Mouse (Mus musculus) layer of hippocampus, postnatal 25 days (tissue): ENCODE data around the gene Ccdc170. TPM values are rescaled to one million over a fixed set of nuclear protein-coding genes. Genes with fewer than 3 reads are reported as not detected.
"Not testable (repeated sequence)": the region's sequence is repeated elsewhere in the genome, so short reads cannot be mapped to it uniquely, and the experiment has no call there.

Experiments used
- DNase-seq, 2 experiments: peaks; one replicate each; pipeline ENCODE4 v3.0.0; 2022; ENCODE audit warnings: mixed read lengths in 2 of 2, low spot score in 1 of 2; ENCODE audit errors: extremely low spot score in 1 of 2
- total RNA-seq, 2 experiments: library from RNA; stranded (reverse); gene quantifications; 2 replicates each; pipeline ENCODE4 v1.2.3; 2021

The Ccdc170 gene
- total RNA-seq, 2 experiments from 2014 or later = 0.32 to 1.3 TPM

DNA sequence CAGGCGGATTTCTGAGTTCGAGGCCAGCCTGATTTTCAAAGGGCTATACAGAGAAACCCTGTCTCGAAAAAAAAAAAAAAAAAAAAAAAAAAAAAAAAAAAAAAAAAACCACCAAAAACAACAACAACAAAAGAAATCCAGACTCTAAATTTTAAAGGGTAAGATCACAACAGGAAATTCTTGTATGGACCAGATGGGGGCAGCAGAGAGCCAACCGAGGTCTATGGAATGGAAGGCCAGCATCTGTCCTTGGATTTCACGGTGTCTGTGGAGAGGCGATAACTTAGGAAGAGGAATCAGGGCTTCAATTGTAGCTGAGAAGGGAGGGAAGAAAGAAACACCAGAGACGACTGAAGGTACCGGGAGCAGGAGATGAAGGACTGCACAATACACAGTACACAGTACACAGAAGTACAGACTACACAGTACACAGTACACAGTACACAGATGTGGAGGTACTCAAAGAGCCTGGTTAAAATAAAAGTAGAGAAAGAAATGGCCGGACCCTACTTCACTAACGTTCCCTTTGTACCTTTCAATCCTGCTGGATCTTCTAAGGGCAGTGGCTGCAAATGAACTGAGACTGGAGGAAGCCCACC, 116.0 kb downstream of the Ccdc170 start:
- DNase-seq = peak; percentile 32 to 69

DNA sequence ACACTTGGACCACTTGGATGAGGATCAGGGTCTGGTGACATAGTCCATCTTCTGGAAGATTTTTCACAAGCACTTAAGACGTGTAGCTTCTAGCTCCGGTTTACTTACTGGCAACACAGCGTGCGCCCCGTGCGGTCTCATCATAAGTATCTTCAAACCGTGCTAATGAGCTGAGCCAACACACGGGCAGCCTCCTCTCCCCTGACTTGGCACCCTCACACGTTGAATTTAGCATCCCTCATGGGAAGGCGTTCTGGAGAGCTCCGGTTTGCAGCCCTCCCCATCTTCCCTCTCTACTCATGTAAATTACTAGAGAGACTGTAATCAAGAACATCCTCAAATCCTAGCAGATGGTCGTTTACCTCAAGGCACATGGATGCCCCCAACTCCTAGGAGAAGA, 116.6 kb downstream of the Ccdc170 start:
- no peak for DNase-seq

- no peak for DNase-seq
Measured at GRCm38 (mm10) chr10:4599591-4599990, 117.3 kb downstream of the Ccdc170 start.

- DNase-seq = no peak
Measured at GRCm38 (mm10) chr10:4600796-4601474, 118.6 kb downstream of the Ccdc170 start.

DNA sequence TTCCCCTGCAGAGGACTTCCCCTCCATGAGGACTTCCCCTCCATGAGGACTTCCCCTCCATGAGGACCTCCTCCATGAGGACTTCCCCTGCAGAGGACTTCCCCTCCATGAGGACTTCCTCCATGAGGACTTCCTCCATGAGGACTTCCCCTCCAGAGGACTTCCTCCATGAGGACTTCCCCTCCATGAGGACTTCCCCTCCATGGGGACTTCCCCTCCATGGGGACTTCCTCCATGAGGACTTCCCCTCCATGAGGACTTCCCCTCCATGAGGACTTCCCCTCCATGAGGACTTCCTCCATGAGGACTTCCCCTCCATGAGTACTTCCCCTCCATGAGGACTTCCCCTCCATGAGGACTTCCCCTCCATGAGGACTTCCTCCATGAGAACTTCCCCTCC, 119.3 kb downstream of the Ccdc170 start:
- DNase-seq = not testable (repeated sequence)

DNA sequence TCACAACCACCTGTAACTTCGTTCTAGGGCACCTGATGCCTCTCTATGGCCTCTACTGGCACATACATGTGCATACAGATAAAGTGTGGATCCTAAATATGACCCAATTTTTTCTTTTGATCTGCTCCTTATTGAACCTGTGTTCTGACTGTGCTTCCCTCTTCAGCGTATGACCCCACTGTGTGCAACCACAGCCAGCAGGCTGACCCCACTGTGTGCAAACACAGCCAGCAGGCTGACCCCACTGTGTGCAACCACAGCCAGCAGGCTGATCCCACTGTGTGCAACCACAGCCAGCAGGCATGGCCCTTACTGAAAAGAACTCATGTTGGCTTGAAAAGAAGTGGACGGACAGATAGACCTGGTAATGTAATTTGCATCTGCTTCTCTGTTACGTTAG, 120.2 kb downstream of the Ccdc170 start:
- DNase-seq = no peak

DNA sequence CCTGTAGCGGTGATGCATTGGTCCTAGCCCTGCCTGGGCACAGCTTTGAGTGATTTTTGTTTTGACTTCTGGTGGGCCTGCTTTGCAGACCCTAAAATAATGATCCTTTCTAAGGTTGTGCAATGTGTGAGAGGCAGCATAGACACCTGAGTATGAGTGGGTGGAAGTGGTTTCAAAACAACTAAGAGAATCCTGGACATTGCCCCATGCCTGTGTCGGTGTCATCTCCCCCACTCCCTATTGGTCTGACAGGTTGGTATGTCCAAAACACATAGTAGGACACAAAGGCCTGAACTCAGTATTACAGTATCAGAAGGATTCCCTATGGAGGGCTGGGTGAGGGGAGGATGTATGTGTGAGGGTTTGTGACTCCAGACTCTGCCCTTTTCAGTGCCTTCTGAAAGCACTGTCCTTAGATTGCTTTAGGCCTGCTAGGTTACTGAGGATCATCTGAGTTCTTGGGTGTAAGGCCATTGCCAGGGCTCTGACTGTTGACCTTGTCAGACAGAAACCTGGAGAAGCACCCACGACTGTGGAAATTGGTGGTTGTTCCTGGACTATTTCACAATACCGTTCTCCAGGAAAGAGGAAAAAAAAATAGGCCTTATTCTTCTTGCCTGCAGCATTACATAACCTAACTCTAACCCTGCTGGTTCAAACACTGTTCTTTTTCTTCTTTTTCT, 122.4 kb downstream of the Ccdc170 start:
- DNase-seq = no peak

GRCm38 (mm10) chr10:4610234-4610633, 127.9 kb downstream of the Ccdc170 start:
- DNase-seq = no peak

- no peak for DNase-seq
Measured at GRCm38 (mm10) chr10:4611386-4612155, 129.3 kb downstream of the Ccdc170 start, which contains the start of gene Esr1. Gene Esr1 (plus strand): TSS chr10:4611593.

Other genes with a start within 250 kb of the Ccdc170 start
- gene Akap12, start 216.1 kb upstream of the Ccdc170 start, total RNA-seq = 10 to 100 TPM; 10.8 to 11.6 TPM
- 10 to 100 TPM; 11.4 to 12.1 TPM for gene Zbtb2, start 94.4 kb upstream of the Ccdc170 start, total RNA-seq
- 10 to 100 TPM; 30.1 to 43.7 TPM for gene Rmnd1, start 50.1 kb upstream of the Ccdc170 start, total RNA-seq
- gene Armt1, start 50.0 kb upstream of the Ccdc170 start, total RNA-seq = 10 to 100 TPM; 19.6 to 23.8 TPM
- gene Esr1, start 129.1 kb downstream of the Ccdc170 start, total RNA-seq = 1 to 10 TPM; 2.4 to 2.8 TPM